ENCODE assay signal across 8 mouse cellular contexts in genomic region chr2:91457259-91457655, GRCm38 (mm10). TPM values are rescaled to one million over a fixed set of nuclear protein-coding genes. Genes with fewer than 3 reads are reported as not detected.
DNase-seq lines count a peak whose midpoint lies in the region; ATAC-seq and TF ChIP-seq lines count a peak whose summit lies in the region.

TSS of gene Lrp4 (plus strand) at chr2:91457511.

- H3K4me1 ChIP-seq in thymus, adult 2 months (replicated peaks; ENCODE audit: control insufficient read depth, insufficient read depth, low read length): peaks cover 17% of the 10 kb centered on the region
- H3K4me1 ChIP-seq in forebrain, embryonic 10.5 days: peaks cover 75% of the 10 kb centered on the region
- H3K4me1 ChIP-seq in heart, postnatal 0 days (ENCODE audit: control insufficient read depth, insufficient read depth): peaks cover 36% of the 10 kb centered on the region

- no peaks in the 10 kb centered on the region for H3K36me3 ChIP-seq in thymus, adult 2 months (ENCODE audit: control insufficient read depth, insufficient read depth, low read length)
- H3K36me3 ChIP-seq in forebrain, embryonic 10.5 days (replicated peaks): peaks cover 12% of the 10 kb centered on the region
- no peaks in the 10 kb centered on the region for H3K36me3 ChIP-seq in heart, postnatal 0 days (replicated peaks; ENCODE audit: control insufficient read depth, insufficient read depth, low read length)

- H3K4me3 ChIP-seq in thymus, adult 2 months (ENCODE audit: control insufficient read depth, insufficient read depth, low read length): peak within 1 kb of the TSS; percentile 38
- H3K4me3 ChIP-seq in forebrain, embryonic 10.5 days: peak within 1 kb of the TSS; percentile 85
- H3K4me3 ChIP-seq in heart, postnatal 0 days (ENCODE audit: low read depth, low read length): peak within 1 kb of the TSS; percentile 82

- no peak for DNase-seq in thymus, adult 2 months
- DNase-seq in thymus, postnatal 36 days: no peak
- DNase-seq in forebrain, embryonic 10.5 days (ENCODE audit: extremely low spot score, low spot score): peak; percentile 71
- DNase-seq in heart, postnatal 0 days (ENCODE audit: low spot score): peak; percentile 43
- peak; percentile 71 to 88 for DNase-seq in kidney, postnatal 25 days
- DNase-seq in lung, adult 18-20 months: peak; percentile 76
- DNase-seq in ovary, postnatal 36 days (ENCODE audit: low spot score): peak; percentile 69

- TF ChIP-seq CTCF in thymus, adult 2 months (IDR thresholded peaks at IDR 0.05; ENCODE audit: borderline replicate concordance, control insufficient read depth, extremely low read depth, insufficient read depth, low read length, poor library complexity): no peak
- no peak for TF ChIP-seq CTCF in heart, postnatal 0 days (IDR thresholded peaks at IDR 0.05; ENCODE audit: low read depth)

- TF ChIP-seq POLR2A in thymus, adult 2 months (IDR thresholded peaks at IDR 0.05; ENCODE audit: control insufficient read depth, extremely low read depth, insufficient read depth, low read length, poor library complexity): no peak

- H3K4me2 ChIP-seq in heart, postnatal 0 days (ENCODE audit: low read depth, low read length): peak within 1 kb of the TSS; percentile 94

- H3K27me3 ChIP-seq in thymus, adult 2 months (ENCODE audit: control insufficient read depth, insufficient read depth, low read length): peaks cover 18% of the 10 kb centered on the region
- H3K27me3 ChIP-seq in forebrain, embryonic 10.5 days (ENCODE audit: poor library complexity, severe bottlenecking): peaks cover 16% of the 10 kb centered on the region
- no peaks in the 10 kb centered on the region for H3K27me3 ChIP-seq in heart, postnatal 0 days (ENCODE audit: control insufficient read depth, insufficient read depth, low read length)

- ATAC-seq in heart, postnatal 0 days (ENCODE audit: insufficient read depth, low read depth): peak; percentile 66
- no peak for ATAC-seq in inflammation-experienced regulatory T-cells, adult 6 months

- peak within 1 kb of the TSS; percentile 76 for H3K9ac ChIP-seq in heart, postnatal 0 days (replicated peaks; ENCODE audit: low read depth, low read length)

- H3K27ac ChIP-seq in thymus, adult 2 months (ENCODE audit: control insufficient read depth, insufficient read depth, low read length): no peak within 1 kb of the TSS
- peak within 1 kb of the TSS; percentile 97 for H3K27ac ChIP-seq in forebrain, embryonic 10.5 days
- H3K27ac ChIP-seq in heart, postnatal 0 days (ENCODE audit: low read depth): peak within 1 kb of the TSS; percentile 85

- H3K9me3 ChIP-seq in forebrain, embryonic 10.5 days: peaks cover 5% of the 10 kb centered on the region; the same call in 1 of the 2 replicates
- no peaks in the 10 kb centered on the region for H3K9me3 ChIP-seq in heart, postnatal 0 days (replicated peaks; ENCODE audit: control insufficient read depth, low read length)

- 8% methylated on average over 33 of the region's 36 CpGs for WGBS in thymus, adult 2 months
- WGBS in forebrain, embryonic 10.5 days: 0% methylated on average over 32 of the region's 36 CpGs
- under 1% methylated on average over 27 of the region's 36 CpGs for WGBS in heart, postnatal 0 days

- no peak for TF ChIP-seq EP300 in heart, postnatal 0 days (IDR thresholded peaks at IDR 0.05; ENCODE audit: low read depth)

RNA-seq across cellular contexts. Expression of gene Lrp4, which starts in this region (rescaled TPM):
- polyA plus RNA-seq in thymus, adult 2 months (2012; rRNA removed): 3.1 and 3.7 TPM in 2 replicates
- 10.6 and 11.3 TPM in 2 replicates for polyA plus RNA-seq in forebrain, embryonic 10.5 days (2016; fragmentation: Nextera tagmentation; extraction: Ambion mirVana)
- total RNA-seq in heart, postnatal 0 days (2014; rRNA removed; ENCODE audit: low replicate concordance): 12.2 and 22.3 TPM in 2 replicates
- 2.7 and 2.8 TPM in 2 replicates for polyA plus RNA-seq in heart, postnatal 0 days (2015; fragmentation: Nextera tagmentation; extraction: Ambion mirVana)
- polyA plus RNA-seq in inflammation-experienced regulatory T-cells, adult 6 months (2017; shearing (Covaris generic)): under 1 TPM in 2 of 3 experiments, not detected in 1; 0.13 to 0.17 TPM

Comparison
In these comparisons a context has a peak if more than half of its experiments do, and no peak if none do; other contexts are left out.
1. DNase-seq: peak in forebrain, embryonic 10.5 days (single experiment), heart, postnatal 0 days (single experiment), kidney, postnatal 25 days (2 of 2), lung, adult 18-20 months (2 of 2) and ovary, postnatal 36 days (single experiment); none in thymus, adult 2 months (single experiment) and thymus, postnatal 36 days (0 of 2).
2. Peak in every context shown above with its lines, with median percentiles within 50 percentile points of each other: H3K4me3 ChIP-seq.